Mouse (Mus musculus) cortical plate, adult 2 months (tissue): Measurements from ENCODE around the gene Armc6.

Experiments
- CTCF ChIP-seq: fragments of 200-500 bp; IDR thresholded peaks from 2 replicates; pipeline ENCODE4 v1.5.1; 2011; ENCODE audit warnings: mild to moderate bottlenecking, control low read depth, low read length; ENCODE audit not compliant: insufficient read depth; ENCODE audit errors: extremely low read depth
- POLR2A ChIP-seq: fragments of 200-500 bp; IDR thresholded peaks from 2 replicates; pipeline ENCODE4 v1.6.1; 2011; ENCODE audit warnings: mild to moderate bottlenecking, low read length, control low read depth; ENCODE audit not compliant: insufficient read depth; ENCODE audit errors: extremely low read depth

DNA sequence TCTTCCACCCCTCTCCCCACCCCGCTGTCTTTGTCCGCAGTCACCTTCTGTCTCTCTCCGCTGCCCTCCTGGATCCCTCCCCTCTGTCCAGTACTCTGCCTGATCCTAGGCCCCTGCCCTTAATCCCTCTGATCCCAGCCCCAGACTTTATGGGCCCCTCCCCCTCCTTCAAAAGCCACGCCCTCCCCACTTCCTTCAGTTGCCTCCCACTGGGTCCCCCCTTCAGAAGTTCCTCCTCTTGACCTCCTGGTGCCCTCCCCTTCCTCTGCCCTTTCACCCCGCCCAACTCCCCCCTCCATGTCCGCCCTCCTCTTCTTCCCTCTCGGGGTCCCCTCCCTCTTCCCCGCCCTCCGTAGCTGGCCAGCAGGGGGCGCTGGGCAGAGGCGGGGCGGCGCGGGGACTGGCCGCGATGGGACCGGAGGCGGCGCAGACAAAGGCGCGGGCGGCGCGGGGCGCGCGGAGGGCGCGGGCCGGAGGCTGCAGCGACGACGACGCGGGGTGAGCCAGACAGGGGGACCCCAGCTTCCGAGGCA is 48.4 kb upstream of the Armc6 start, which contains the start of gene Homer3:
- no peak for TF ChIP-seq POLR2A
- peak; percentile 27; the same call in 1 of the 2 replicates for TF ChIP-seq CTCF
